Mouse (Mus musculus) megakaryocyte, embryonic 14.5 days (primary cell): ENCODE results near the gene Wiz.

ENCODE experiments used
- FLI1 ChIP-seq: IDR thresholded peaks from 2 replicates; pipeline ENCODE4 v1.6.1; 2012; ENCODE audit warnings: low read length, inconsistent platforms, mixed read lengths
- GATA1 ChIP-seq: IDR thresholded peaks from 3 replicates; pipeline ENCODE4 v1.6.1; 2012; ENCODE audit warnings: mixed read lengths, low read length, inconsistent platforms, borderline replicate concordance

DNA sequence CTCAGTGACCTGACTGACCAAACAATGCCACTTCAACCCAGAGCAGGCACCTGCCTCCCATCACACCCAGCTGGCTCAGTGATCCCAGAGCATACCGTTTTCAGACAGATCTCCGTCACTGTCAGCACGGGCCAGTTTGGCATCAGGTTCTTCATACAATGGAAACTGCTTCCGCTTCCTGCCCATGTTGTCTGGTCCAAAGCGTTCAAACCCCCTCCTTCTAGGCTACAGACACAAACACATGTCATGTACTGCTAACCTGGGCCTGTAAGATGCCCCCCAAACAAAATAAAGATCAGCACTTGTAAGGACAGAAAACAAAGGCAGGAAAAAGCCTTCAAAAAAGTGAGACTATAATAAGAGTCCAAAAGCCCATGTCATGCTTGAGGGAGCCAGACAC lies 73.7 kb downstream of the Wiz start:
- TF ChIP-seq GATA1 (no peak), FLI1 (no peak)
